Mouse (Mus musculus): ENCODE data around the gene Mapk12.

Gene Mapk12

DNA sequence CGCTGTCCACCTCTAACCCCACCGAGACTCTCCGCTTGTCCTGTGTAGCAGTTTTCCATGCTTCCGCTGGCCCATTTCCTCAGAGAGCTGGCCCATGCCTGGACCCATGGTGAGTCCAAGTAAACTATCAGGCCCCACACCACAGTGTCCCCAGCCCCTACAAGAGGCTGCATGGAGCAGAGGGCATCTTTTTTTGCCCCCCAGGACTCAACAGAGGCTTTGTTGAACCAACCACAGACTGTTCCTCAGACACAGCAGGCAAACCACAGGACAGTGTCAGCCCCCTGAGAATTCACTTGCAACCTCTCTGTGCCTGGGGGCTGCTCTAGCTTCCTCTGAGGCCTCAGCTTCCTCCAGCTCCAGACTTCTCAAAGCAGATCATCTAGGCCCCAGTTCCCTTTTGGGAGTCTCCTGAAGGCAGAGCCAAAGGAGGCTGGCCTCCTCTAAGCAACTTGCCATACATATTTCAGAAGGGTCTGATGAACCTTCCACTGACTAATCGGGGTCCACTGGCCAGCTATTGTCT is 31.1 kb upstream of the Mapk12 start:
- CTCF ChIA-PET: no interaction called here

DNA sequence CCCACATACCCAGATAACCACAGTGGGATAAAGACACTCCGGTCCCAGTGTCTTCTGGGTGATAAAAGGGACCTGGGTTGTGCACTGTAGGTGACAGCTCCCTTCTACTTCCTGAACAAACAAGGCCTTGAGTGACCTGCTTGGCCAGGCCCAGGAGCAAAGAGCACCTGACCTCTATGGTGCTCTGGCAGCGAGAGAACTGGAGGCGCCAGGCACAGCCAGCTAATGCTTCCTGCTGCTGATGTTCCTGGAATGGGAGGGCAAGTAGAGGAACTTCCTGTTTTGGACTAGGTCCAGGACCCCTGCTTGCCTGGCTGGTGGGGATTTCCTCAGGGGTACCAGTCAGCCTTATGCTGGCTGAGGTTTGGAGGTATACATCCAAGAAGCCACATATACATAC is 29.6 kb upstream of the Mapk12 start:
- CTCF ChIA-PET: no interaction called here

DNA sequence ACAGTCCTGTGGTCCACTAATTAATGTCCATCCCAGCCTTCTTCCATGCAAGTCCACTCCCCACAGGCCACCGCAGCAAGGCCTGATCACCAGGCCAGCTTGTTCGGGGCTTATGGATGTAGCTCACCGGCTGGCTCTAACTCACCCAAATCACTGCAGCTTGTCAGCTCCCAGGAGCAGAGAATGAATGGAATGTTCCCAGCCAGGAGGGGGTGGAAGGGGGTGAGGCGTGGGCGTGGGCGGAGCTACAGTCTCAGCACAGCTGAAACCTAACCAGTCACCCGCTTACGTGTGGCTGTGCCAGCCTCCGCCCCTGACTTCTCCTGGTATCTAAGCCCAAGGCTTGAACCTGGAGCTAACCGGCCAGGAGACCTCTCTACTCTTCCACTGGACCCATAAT is 28.9 kb upstream of the Mapk12 start:
- CTCF ChIA-PET: no interaction called here

DNA sequence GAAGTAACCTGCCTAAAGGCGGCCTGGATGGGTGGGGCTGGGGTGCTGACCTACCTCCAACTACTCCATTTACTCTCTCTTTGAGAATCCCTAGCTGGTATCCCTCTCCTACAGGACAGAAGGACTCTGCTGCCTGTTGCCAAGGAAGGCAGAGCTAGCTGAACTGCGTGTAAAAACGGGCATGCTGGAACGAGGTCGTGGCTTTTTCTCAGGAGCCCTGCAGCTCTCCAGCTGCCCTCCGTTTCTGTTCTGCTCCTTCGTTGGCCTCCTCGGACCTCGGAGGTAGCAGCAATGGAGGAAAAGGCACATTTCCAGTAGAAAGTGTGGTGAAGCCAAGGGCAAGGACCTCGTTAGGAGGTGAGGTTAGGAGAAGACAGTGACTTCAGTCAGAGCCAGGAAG is 28.4 kb upstream of the Mapk12 start:
- CTCF ChIA-PET: no interaction called here

DNA sequence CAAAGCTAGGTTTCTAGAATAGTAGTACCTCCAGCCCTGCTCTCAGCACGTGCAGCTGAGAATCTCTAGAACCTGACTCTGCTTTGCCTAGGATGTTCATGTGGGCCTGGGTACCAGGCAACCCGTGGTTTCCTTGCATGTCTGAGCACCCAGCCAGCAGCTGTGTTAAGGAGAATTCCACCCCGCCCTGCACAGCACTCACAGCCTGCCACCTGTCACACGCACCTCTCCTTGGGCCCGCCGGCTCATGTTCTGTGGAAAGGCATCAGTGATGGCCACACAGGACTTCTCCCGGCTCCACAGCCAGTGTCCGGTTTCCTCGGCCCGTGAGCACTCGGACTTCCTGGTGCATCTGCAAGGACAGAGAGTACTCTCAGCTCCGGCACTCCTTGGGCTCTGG is 25.0 kb upstream of the Mapk12 start:
- CTCF ChIA-PET: no interaction called here

DNA sequence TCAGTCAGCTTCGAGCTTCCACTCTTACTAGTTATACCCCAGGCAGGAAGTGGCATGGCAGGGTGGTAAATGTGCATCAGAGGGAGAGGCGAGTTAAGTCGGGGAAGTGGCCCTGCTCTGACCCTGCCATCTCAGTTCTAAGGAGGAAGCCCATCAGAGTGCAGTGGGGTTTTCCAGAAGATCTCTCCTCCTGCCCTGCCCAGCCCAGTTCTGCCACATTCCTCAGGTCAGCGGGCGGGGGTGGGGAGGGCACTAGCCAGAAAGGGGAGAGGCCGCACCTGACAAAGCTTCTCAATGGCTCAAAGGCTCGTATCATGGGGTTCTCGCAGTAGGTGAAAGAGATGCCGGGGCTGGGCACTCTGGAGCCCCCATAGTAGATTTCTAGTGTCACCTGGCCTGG is 20.9 kb upstream of the Mapk12 start:
- CTCF ChIA-PET: no interaction called here

DNA sequence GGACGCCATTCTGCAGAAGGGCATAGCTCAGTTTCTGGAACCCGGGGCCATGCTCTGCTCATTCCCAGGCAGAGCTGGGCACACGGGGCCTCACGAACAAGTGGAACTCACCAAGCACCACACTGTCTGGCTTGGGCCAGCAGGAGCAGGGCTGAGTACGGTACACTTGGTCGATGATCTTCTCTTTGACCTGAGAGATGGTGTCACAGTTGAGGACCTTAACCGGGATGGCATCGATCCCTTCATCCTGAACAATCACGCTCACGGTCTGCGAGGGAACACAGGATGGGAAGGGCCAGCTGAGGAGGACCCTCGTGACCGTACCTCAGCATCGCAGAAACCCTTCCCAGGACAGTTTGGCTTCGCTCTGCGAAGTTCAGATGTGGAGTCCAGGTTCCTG is 18.0 kb upstream of the Mapk12 start:
- CTCF ChIA-PET: interaction anchor here (1.5 kb wide), 1 partner anchor 12 kb away, joined by 4 read pairs; no protein-coding TSS in a partner anchor

DNA sequence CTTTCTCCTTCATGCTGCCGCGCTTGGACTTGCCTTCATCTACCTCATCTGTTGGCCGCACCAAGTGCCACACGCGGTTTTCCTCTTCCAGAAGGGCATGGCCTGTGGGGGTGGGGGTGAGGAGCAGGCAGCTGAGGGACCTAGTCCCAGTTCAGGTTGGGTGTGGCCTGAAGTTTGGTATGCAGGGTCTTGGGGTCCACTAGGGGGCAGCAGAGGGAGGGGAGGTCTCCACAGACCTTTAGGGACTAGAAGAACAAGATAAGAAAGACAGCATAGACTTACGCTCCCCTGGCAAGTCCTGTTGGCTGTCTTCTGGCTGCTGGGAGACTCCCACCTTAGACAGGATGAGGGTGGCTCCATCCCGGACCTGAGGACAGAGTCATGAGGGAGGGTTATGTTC is 17.5 kb upstream of the Mapk12 start:
- CTCF ChIA-PET: interaction anchor here (1.5 kb wide), 1 partner anchor 12 kb away, joined by 4 read pairs; no protein-coding TSS in a partner anchor

DNA sequence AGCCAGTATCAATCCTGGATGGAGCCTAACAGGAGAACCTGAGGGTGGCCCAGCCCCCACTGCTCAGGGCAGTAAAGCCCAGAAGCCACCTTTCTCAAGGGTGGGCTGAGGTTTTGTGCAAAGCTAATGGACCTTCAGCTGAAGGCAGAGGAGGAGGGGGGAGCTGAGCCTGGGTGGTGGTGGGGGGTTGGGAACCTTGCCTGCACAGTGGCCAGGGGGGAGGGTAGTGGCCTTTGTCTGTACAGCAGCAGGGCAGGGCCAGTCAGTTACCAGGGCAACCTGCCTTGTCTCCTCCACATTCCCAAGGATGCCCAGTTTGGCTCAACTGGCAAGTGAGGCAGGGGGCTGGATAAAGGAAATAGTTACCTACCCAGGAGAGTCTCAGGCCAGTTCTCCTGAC is 11.8 kb upstream of the Mapk12 start:
- CTCF ChIA-PET: no interaction called here

DNA sequence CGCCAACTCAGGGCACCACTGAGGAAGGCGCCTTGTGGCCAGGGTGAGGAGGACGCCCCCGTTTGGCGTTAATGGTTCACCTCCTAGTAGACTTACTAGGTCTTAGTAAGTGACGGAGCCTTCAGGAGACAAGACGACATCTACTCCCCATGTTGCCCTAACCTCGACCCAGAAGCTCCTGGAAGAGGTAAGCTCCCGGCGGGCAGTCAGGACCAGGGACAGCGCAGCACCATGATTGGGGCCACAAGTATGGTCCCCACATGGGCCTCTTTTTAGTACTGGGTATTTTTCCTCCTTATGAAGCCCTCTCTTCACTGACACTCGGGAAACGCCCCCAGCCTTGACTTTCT is 9.5 kb upstream of the Mapk12 start:
- CTCF ChIA-PET: no interaction called here

DNA sequence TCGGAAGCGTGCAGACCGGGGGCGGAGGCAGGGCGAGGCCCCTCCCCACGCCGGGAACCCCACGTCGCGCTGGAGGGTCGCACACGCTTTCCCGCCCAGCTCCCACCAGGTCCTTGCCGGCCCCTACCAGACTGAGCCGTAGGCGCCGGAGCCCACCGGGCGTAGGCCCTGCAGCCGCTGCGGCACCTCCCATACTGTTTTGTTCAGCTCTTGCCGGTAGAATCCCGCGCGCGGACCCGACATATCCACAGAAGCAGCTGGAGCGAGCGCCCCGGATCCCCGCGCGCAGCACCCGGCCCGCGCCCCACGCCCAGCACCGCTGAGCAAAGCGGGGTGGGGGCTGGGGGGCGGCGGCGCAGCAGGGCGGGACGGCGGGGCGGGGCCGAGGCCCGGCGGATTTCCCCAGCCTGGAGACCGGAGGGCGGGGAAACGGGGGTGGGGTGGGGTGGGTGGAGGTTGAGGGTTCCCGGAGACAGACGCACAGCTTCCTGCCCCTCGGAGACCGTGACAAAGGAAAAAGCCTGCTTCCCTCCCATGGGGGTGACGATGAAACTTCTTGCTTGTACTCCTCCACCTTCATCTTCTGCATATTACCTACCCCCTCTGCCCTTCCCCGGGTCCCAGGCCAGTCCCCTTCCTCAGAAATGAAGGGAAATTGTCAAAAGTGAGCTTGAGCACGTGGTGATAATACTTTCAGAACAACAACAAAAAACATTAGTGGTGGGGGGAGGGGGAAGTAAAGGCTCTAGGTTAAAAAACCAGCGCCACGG is 9.0 kb upstream of the Mapk12 start, which contains the start of gene Mapk11:
Gene Mapk11 (minus strand): TSS at position 358 of the 770 bp plus-strand sequence.
- CTCF ChIA-PET: interaction anchor here (0.6 kb wide), 1 partner anchor 196 kb away, joined by 3 read pairs; no protein-coding TSS in a partner anchor

DNA sequence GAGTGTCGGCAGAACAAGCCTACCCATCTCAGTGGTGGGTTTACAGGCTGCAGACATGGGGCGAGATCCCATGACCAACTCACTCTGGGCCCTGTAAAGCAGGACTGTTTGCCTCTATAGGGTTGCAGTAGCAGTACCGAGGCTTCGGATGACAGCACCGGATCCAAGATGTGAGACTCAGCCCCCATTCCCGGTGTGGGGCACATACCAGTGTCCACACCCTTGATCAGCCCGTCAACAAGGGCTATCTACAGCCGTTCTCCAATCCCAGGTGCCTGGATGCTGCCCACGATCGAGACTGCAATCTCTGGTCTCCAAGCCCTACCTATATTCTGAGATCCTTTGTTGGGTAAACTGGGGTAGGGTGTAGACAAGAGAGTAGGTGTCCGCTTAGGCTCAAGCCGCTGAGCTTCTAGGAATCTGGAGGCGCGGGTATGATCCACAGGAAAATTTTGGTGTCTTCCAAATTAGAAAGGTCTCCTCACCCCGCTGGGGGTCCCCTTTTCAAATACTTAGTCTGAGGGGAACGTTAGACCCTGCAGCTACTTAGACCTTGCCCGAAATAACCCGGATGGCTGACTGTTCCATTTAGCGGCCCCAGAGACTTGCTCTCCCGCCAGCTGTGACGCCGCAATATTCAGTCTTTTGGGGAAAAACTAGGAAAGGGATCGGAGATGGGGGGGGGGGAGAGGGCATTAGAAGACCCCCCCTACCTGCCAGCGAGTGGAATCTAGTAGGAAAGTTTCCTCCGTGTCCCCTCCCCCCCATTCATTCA is 8.2 kb upstream of the Mapk12 start:
- CTCF ChIA-PET: interaction anchor here (0.6 kb wide), 2 partner anchors 17 to 197 kb away, joined by 3 to 4 read pairs; no protein-coding TSS in a partner anchor

DNA sequence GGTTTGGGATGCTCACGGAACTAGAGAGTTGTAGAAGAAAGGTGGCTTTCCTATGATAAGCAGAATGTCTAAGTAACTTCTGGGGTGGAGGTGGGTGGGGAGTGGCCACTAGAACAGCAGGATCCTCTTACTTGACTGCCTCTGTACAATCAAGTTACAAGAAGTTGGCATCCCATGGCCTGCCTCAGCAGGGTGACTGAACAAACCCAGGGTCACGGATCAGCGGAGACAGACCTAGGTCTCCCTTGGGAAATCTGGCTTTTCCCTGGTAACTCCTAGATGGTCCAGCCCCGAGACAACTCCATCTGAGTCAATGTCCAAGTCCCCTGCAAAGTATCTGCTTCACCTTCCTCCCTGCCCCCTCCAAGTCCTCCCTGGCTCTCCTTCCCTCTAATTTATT is 7.4 kb upstream of the Mapk12 start:
- CTCF ChIA-PET: no interaction called here

DNA sequence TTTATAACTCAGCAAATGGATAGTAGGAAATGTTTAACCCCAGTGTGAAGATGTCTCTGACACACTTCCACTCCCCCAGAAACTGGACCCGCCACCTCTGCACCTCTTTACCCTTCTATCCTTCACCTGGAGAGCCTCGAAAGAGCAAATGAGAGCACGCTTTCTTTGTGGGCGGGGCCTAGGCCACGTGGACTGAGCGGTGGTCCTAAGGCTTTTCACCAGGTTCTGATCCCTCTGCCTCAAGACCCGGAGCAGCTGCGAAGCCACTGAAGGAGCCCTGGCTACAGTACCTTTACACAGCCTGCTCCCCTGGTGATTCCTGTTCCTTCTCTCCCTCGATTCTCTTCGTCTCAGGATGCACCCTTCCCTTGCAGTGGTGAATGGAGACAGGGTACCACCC is 7.0 kb upstream of the Mapk12 start:
- CTCF ChIA-PET: no interaction called here

DNA sequence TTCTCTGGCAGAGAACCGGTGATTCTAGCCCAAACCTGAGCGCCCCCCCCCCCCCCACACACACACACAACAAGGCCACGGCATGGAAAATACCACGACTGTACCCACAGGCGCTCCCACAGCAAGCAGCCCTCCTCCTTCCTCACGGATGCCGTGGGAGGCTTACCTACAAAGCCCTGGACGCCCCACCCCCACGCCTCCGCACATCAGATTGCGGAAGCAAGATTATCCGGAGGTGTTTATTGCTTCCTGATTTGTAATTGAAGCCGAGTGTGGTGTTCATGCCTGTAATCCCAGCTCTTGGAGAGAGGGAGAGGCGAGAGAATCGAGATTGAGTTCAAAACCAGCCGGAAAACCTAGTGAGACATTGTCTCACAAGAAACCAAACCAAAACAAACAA is 6.5 kb upstream of the Mapk12 start:
- CTCF ChIA-PET: interaction anchor here (1.3 to 2.6 kb wide), 2 partner anchors 11 to 19 kb away, joined by 4 to 15 read pairs; partner anchors contain the start of gene Hdac10

DNA sequence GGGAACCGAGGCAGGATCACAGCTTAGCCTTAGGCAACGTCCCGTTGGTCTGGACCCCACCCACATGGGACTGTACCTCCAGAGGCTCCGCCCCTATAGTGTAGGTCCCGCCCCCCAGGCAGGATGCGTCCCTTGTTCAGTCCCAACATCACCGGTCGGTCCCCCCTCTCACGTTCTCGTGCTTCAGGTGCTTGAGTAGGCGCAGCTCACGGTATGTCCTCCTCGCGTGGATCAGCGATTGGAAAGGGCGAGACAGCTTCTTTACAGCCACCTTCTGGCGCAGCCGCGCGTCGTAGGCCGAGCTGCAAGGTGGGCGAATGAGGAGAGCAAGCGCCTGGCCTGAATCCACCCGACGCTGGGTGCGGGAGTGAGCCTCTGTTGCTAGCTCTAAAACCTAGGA is 6.0 kb upstream of the Mapk12 start:
- CTCF ChIA-PET: interaction anchor here (0.6 to 2.6 kb wide), 4 partner anchors 12 to 175 kb away, joined by 3 to 15 read pairs (median 4); partner anchors contain the start of gene Hdac10

DNA sequence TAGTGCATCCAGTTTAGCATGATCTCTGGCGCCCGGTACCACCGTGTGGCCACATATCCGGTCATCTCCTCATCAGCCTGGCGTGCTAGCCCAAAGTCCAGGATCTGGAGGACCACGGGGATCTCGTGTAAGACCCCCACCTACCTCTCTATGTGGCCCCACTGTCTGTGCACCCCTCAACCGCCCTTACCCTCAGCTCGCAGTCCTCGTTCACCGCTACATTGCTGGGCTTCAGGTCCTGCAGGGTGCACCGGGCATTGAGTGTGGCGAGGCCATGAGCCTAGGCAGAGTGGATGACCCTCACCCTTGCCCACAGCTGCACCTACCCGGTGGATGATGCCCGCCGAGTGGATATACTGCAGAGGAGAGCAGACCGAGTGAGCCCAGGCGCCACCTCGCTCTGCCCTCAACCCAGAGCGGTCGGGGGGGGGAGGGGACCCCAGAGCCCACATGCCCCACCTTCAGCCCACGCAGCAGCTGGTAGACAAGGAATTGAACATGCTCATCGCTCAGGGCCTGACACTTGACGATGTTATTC is 5.4 kb upstream of the Mapk12 start:
- CTCF ChIA-PET: interaction anchor here (0.6 to 2.6 kb wide), 4 partner anchors 12 to 176 kb away, joined by 3 to 15 read pairs (median 4); partner anchors contain the start of gene Hdac10

DNA sequence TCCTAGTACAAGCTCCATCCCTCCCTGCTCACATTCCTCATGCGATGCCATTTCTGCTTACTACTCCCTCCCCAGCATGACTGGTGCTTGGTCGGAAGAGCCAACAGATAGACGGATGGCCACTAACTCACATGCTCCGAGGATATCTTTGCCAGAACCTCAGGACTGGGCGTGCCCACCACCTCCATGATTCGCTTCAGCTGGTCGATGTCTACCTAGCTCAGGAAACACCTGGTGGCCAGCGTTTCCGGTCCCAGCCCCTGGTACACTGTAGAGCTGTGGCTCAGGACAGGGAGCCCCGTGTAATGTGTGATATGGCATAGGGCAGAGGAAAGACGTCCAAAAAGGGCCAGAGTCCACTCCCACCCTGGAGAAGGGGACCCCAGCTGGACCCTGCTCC is 4.5 kb upstream of the Mapk12 start:
- CTCF ChIA-PET: interaction anchor here (2.6 kb wide), 1 partner anchor 16 kb away, joined by 15 read pairs; the partner anchor contains the start of gene Hdac10

DNA sequence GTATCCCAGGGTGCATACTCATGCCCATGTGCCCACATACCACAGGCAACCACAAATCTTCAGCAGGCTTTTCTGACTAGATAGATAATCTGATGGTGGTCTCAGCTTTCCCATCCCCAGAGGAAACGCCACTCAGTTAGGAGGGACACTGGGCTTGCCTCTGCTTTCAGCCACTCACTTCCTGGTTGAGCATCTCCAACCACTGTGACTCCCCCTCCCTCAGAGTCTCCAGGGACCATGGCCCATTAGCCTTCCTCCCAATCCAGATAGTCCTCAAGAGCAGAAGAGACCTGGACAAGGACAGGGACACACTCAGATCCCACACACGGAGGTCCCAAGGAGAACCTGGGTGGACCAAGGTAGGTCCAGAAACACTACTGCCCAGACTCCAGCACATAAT is 2.6 kb upstream of the Mapk12 start:
- CTCF ChIA-PET: interaction anchor here (0.6 kb wide), 1 partner anchor 129 kb away, joined by 16 read pairs; no protein-coding TSS in a partner anchor

DNA sequence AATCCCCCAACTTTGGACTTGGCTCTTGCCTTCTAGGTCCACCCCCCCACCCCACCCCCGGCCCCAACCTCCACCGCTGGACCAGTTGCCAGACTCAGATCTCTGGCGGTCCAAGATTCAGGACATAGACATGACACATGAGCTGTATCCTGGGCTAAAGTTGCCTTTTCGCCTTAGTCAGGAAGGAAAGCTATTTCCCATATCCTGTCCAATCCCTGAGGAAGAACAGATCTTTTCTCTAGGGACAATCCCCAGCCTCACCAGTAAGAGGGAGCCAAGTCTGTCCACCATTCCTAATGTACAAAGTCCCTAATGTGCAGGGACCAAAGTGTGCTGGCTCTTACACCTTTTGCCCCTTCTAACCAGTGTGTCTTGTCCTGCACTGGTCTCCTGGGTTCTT is 1.4 kb upstream of the Mapk12 start:
- CTCF ChIA-PET: interaction anchor here (1.2 to 1.6 kb wide), 2 partner anchors 10 to 12 kb away, joined by 4 to 6 read pairs; no protein-coding TSS in a partner anchor

DNA sequence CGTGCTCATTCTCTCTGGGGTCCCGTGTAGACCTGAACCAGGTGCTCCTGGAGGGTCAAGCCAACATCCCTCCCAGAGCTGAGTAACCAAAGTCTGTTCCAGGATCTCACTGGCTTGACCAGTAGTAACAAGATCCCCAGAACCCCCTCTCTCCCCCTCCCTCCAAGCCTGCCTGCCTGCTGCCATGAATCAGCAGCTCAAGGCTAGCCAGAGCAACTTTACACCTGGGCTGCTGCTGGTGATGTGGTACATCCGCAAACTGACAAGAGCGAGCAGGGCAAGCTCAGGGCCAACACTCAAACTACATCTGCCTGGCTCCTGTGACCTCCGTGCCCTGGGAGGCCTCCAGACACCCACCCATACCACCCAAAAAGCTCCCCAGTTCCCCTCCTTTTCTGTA is 940 bp upstream of the Mapk12 start:
- CTCF ChIA-PET: interaction anchor here (0.5 to 1.6 kb wide), 4 partner anchors 9 to 70 kb away, joined by 4 to 7 read pairs (median 6); no protein-coding TSS in a partner anchor

DNA sequence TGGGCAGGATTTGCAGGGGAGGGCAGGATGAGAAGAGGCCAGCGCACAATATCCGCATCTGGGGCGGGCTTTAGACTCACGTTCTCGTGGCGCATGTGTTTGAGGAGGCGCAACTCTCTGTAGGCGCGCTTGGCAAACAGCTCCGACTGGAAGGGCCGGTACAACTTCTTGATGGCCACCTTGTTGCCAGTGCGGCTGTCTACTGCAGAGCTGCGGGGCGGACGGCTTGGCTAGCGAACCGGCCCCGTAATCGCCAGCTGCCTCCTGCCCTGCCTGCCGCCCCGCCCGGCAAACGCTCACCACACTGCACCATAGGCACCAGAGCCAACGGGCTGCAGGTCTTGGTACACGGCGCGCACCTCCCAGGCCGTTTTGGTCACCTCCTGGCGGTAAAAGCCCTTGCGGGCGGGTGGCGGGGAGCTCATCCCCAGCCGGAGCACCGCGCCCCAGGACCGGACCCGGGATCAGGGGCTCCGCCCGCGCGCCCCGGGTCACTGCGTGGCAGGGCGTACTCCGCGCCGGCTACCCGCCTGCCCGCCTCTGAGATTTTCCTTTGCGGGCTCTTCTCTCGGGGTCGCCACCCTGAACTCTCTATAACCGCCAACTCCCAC is 350 bp downstream of the Mapk12 start:
- CTCF ChIA-PET: no interaction called here
